ENCODE assay signal across 8 mouse cellular contexts in the genomic region with DNA sequence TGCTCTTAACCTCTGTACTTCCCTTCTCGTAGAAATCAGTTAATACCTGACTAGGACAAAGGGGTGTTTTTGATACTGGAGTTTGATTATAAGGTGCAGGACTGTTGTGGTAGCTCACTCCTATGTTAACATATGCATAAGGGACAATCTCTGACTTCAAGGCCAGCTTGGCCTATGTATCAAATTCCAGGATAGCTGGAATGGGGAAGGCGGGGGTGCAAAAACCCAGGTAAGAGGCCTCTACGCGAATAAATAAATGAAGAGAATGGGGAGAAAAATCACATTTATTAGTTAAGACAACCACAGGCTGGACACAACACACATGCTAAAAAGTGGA. TPM values are rescaled to one million over a fixed set of nuclear protein-coding genes. Genes with fewer than 3 reads are reported as not detected.
DNase-seq lines count a peak whose midpoint lies in the region; ATAC-seq and TF ChIP-seq lines count a peak whose summit lies in the region.

No protein-coding gene starts in this region.

- H3K27ac ChIP-seq in kidney, embryonic 16.5 days (ENCODE audit: low read length) = peak overlapping the region; percentile 95
- H3K27ac ChIP-seq in embryonic facial prominence, embryonic 10.5 days (replicated peaks) = no peak overlapping the region
- no peak overlapping the region for H3K27ac ChIP-seq in hindbrain, embryonic 16.5 days (ENCODE audit: low read depth, low read length)
- 0 out of 2 replicates have a peak overlapping the region, but pooled peaks have one; percentile 83 for H3K27ac ChIP-seq in midbrain, postnatal 0 days (ENCODE audit: low read depth, low read length)

- TF ChIP-seq CTCF in midbrain, postnatal 0 days (IDR thresholded peaks at IDR 0.05) = no peak

- H3K4me1 ChIP-seq in kidney, embryonic 16.5 days (ENCODE audit: insufficient read depth, low read length) = peaks cover 11% of the 10 kb centered on the region; the same call in 1 of the 2 replicates
- H3K4me1 ChIP-seq in embryonic facial prominence, embryonic 10.5 days = peaks cover 6% of the 10 kb centered on the region
- H3K4me1 ChIP-seq in hindbrain, embryonic 16.5 days (ENCODE audit: control insufficient read depth, insufficient read depth, low read depth, low read length) = peaks cover 7% of the 10 kb centered on the region
- H3K4me1 ChIP-seq in midbrain, postnatal 0 days (ENCODE audit: insufficient read depth, low read length) = no peaks in the 10 kb centered on the region

- no peaks in the 10 kb centered on the region for H3K9me3 ChIP-seq in kidney, embryonic 16.5 days (ENCODE audit: low read length)
- H3K9me3 ChIP-seq in embryonic facial prominence, embryonic 10.5 days = no peaks in the 10 kb centered on the region
- no peaks in the 10 kb centered on the region for H3K9me3 ChIP-seq in hindbrain, embryonic 16.5 days (ENCODE audit: control insufficient read depth, low read length)
- H3K9me3 ChIP-seq in midbrain, postnatal 0 days (ENCODE audit: low read length) = no peaks in the 10 kb centered on the region

- peak overlapping the region; percentile 80; the same call in 1 of the 2 replicates for H3K9ac ChIP-seq in kidney, embryonic 16.5 days (replicated peaks; ENCODE audit: low read length)
- no peak overlapping the region for H3K9ac ChIP-seq in hindbrain, embryonic 16.5 days (ENCODE audit: low read depth, low read length)
- H3K9ac ChIP-seq in midbrain, postnatal 0 days (replicated peaks; ENCODE audit: low read length, poor library complexity, severe bottlenecking) = no peak overlapping the region

- peaks cover 49% of the 10 kb centered on the region for H3K36me3 ChIP-seq in kidney, embryonic 16.5 days (ENCODE audit: insufficient read depth, low read length)
- peaks cover 81% of the 10 kb centered on the region for H3K36me3 ChIP-seq in embryonic facial prominence, embryonic 10.5 days (replicated peaks)
- H3K36me3 ChIP-seq in hindbrain, embryonic 16.5 days (ENCODE audit: control insufficient read depth, insufficient read depth, low read length) = peaks cover 29% of the 10 kb centered on the region
- H3K36me3 ChIP-seq in midbrain, postnatal 0 days (ENCODE audit: insufficient read depth, low read length) = peaks cover 25% of the 10 kb centered on the region

- WGBS in kidney, embryonic 16.5 days = 61% methylated on average over 4 of the region's 4 CpGs
- 75% methylated on average over 4 of the region's 4 CpGs for WGBS in embryonic facial prominence, embryonic 10.5 days
- 63% methylated on average over 4 of the region's 4 CpGs for WGBS in hindbrain, embryonic 16.5 days
- WGBS in midbrain, postnatal 0 days = 60% methylated on average over 4 of the region's 4 CpGs

- H3K4me2 ChIP-seq in kidney, embryonic 16.5 days (replicated peaks; ENCODE audit: low read depth, low read length) = peak overlapping the region; percentile 71
- H3K4me2 ChIP-seq in hindbrain, embryonic 16.5 days (ENCODE audit: low read length) = peak overlapping the region; percentile 78
- no peak overlapping the region for H3K4me2 ChIP-seq in midbrain, postnatal 0 days (ENCODE audit: low read depth, low read length, poor library complexity, severe bottlenecking)

- ATAC-seq in kidney, embryonic 16.5 days (ENCODE audit: low FRiP score, low TSS enrichment) = no peak; the same call in 1 of the 2 replicates
- no peak for ATAC-seq in hindbrain, embryonic 16.5 days
- no peak; the same call in 1 of the 2 replicates for ATAC-seq in midbrain, postnatal 0 days (ENCODE audit: low FRiP score)
- no peak for ATAC-seq in inflammation-experienced regulatory T-cells, adult 6 months

- H3K4me3 ChIP-seq in kidney, embryonic 16.5 days (ENCODE audit: low read length) = peak overlapping the region; percentile 61
- H3K4me3 ChIP-seq in embryonic facial prominence, embryonic 10.5 days = peak overlapping the region; percentile 92
- H3K4me3 ChIP-seq in hindbrain, embryonic 16.5 days (ENCODE audit: low read length) = no peak overlapping the region
- H3K4me3 ChIP-seq in midbrain, postnatal 0 days (ENCODE audit: low read depth, low read length) = no peak overlapping the region

- no peaks in the 10 kb centered on the region for H3K27me3 ChIP-seq in kidney, embryonic 16.5 days (ENCODE audit: insufficient read depth, low read length)
- no peaks in the 10 kb centered on the region for H3K27me3 ChIP-seq in embryonic facial prominence, embryonic 10.5 days (replicated peaks; ENCODE audit: low read depth, poor library complexity, severe bottlenecking)
- no peaks in the 10 kb centered on the region for H3K27me3 ChIP-seq in hindbrain, embryonic 16.5 days (replicated peaks; ENCODE audit: control insufficient read depth, insufficient read depth, low read length)
- H3K27me3 ChIP-seq in midbrain, postnatal 0 days (ENCODE audit: insufficient read depth, low read length) = no peaks in the 10 kb centered on the region

- DNase-seq in kidney, postnatal 10 days = no peak
- no peak for DNase-seq in embryonic facial prominence, embryonic 10.5 days (ENCODE audit: low spot score)
- no peak for DNase-seq in midbrain, postnatal 0 days (ENCODE audit: low spot score)
- no peak for DNase-seq in layer of hippocampus, adult 8-10 months (ENCODE audit: low spot score in 2 of 2)
- no peak for DNase-seq in urinary bladder, postnatal 14 days (ENCODE audit: low spot score)

RNA-seq across cellular contexts. Expression of gene Polg2, which starts 0.7 kb away (rescaled TPM):
- 9.7 and 10.6 TPM in 2 replicates for polyA plus RNA-seq in kidney, embryonic 16.5 days (2015; fragmentation: Nextera tagmentation; extraction: Ambion mirVana)
- polyA plus RNA-seq in embryonic facial prominence, embryonic 10.5 days (2016; fragmentation: Nextera tagmentation; extraction: Ambion mirVana) = 9.9 and 11.2 TPM in 2 replicates
- 9.1 and 9.9 TPM in 2 replicates for polyA plus RNA-seq in hindbrain, embryonic 16.5 days (2015; fragmentation: Nextera tagmentation; extraction: Ambion mirVana)
- 6.6 and 9.8 TPM in 2 replicates for total RNA-seq in midbrain, postnatal 0 days (2014; rRNA removed)
- polyA plus RNA-seq in midbrain, postnatal 0 days (2015; fragmentation: Nextera tagmentation; extraction: Ambion mirVana) = 9.7 and 10.5 TPM in 2 replicates
- total RNA-seq in layer of hippocampus, adult 8-10 months (2022) = 1 to 10 TPM; 3.4 to 5.6 (median 3.7) TPM
- 10 to 100 TPM; 12.5 to 20.8 (median 13.3) TPM for polyA plus RNA-seq in inflammation-experienced regulatory T-cells, adult 6 months (2017; shearing (Covaris generic))

RNA-seq across cellular contexts. Expression of gene Ddx5, which starts 8.9 kb away (rescaled TPM):
- 369 and 372 TPM in 2 replicates for polyA plus RNA-seq in kidney, embryonic 16.5 days (2015; fragmentation: Nextera tagmentation; extraction: Ambion mirVana)
- polyA plus RNA-seq in embryonic facial prominence, embryonic 10.5 days (2016; fragmentation: Nextera tagmentation; extraction: Ambion mirVana) = 312 and 326 TPM in 2 replicates
- polyA plus RNA-seq in hindbrain, embryonic 16.5 days (2015; fragmentation: Nextera tagmentation; extraction: Ambion mirVana) = 315 and 329 TPM in 2 replicates
- total RNA-seq in midbrain, postnatal 0 days (2014; rRNA removed) = 408 and 459 TPM in 2 replicates
- 260 and 301 TPM in 2 replicates for polyA plus RNA-seq in midbrain, postnatal 0 days (2015; fragmentation: Nextera tagmentation; extraction: Ambion mirVana)
- 100 to 1,000 TPM; 697 to 742 (median 710) TPM for total RNA-seq in layer of hippocampus, adult 8-10 months (2022)
- 100 to 1,000 TPM; 400 to 575 (median 510) TPM for polyA plus RNA-seq in inflammation-experienced regulatory T-cells, adult 6 months (2017; shearing (Covaris generic))

RNA-seq across cellular contexts. Expression of gene Cep95, which starts 9.0 kb away (rescaled TPM):
- 21.9 and 24.4 TPM in 2 replicates for polyA plus RNA-seq in kidney, embryonic 16.5 days (2015; fragmentation: Nextera tagmentation; extraction: Ambion mirVana)
- 17.6 and 19.7 TPM in 2 replicates for polyA plus RNA-seq in embryonic facial prominence, embryonic 10.5 days (2016; fragmentation: Nextera tagmentation; extraction: Ambion mirVana)
- polyA plus RNA-seq in hindbrain, embryonic 16.5 days (2015; fragmentation: Nextera tagmentation; extraction: Ambion mirVana) = 12.2 and 15.3 TPM in 2 replicates
- 6.0 and 13.3 TPM in 2 replicates for total RNA-seq in midbrain, postnatal 0 days (2014; rRNA removed)
- polyA plus RNA-seq in midbrain, postnatal 0 days (2015; fragmentation: Nextera tagmentation; extraction: Ambion mirVana) = 6.0 and 7.9 TPM in 2 replicates
- total RNA-seq in layer of hippocampus, adult 8-10 months (2022) = 10 to 100 TPM in 3 of 4 experiments, 1 to 10 TPM in 1; 9.1 to 15.6 (median 13.8) TPM
- polyA plus RNA-seq in inflammation-experienced regulatory T-cells, adult 6 months (2017; shearing (Covaris generic)) = 10 to 100 TPM; 23.6 to 40.6 (median 34.6) TPM

RNA-seq across cellular contexts. Expression of gene Milr1, which starts 29.0 kb away (rescaled TPM):
- polyA plus RNA-seq in kidney, embryonic 16.5 days (2015; fragmentation: Nextera tagmentation; extraction: Ambion mirVana) = 1.1 and 1.2 TPM in 2 replicates
- polyA plus RNA-seq in embryonic facial prominence, embryonic 10.5 days (2016; fragmentation: Nextera tagmentation; extraction: Ambion mirVana) = 0.59 and 1.1 TPM in 2 replicates
- polyA plus RNA-seq in hindbrain, embryonic 16.5 days (2015; fragmentation: Nextera tagmentation; extraction: Ambion mirVana) = 0.42 and 0.56 TPM in 2 replicates
- total RNA-seq in midbrain, postnatal 0 days (2014; rRNA removed) = 0.66 TPM in 1 of 2 replicates, not detected in the other
- 0.37 and 0.82 TPM in 2 replicates for polyA plus RNA-seq in midbrain, postnatal 0 days (2015; fragmentation: Nextera tagmentation; extraction: Ambion mirVana)
- 1 to 10 TPM in 2 of 4 experiments, not detected in 2; 4.9 to 6.2 TPM for total RNA-seq in layer of hippocampus, adult 8-10 months (2022)
- 10 to 100 TPM in 2 of 3 experiments, 1 to 10 TPM in 1; 9.0 to 12.2 (median 11.5) TPM for polyA plus RNA-seq in inflammation-experienced regulatory T-cells, adult 6 months (2017; shearing (Covaris generic))

RNA-seq across cellular contexts. Expression of gene Pecam1, which starts 29.6 kb away (rescaled TPM):
- 74.9 and 75.5 TPM in 2 replicates for polyA plus RNA-seq in kidney, embryonic 16.5 days (2015; fragmentation: Nextera tagmentation; extraction: Ambion mirVana)
- polyA plus RNA-seq in embryonic facial prominence, embryonic 10.5 days (2016; fragmentation: Nextera tagmentation; extraction: Ambion mirVana) = 17.3 and 20.8 TPM in 2 replicates
- polyA plus RNA-seq in hindbrain, embryonic 16.5 days (2015; fragmentation: Nextera tagmentation; extraction: Ambion mirVana) = 16.4 and 21.0 TPM in 2 replicates
- total RNA-seq in midbrain, postnatal 0 days (2014; rRNA removed) = 17.5 and 18.1 TPM in 2 replicates
- polyA plus RNA-seq in midbrain, postnatal 0 days (2015; fragmentation: Nextera tagmentation; extraction: Ambion mirVana) = 9.8 and 11.1 TPM in 2 replicates
- 10 to 100 TPM; 16.0 to 21.1 (median 18.0) TPM for total RNA-seq in layer of hippocampus, adult 8-10 months (2022)
- 100 to 1,000 TPM in 2 of 3 experiments, 10 to 100 TPM in 1; 44.4 to 106 (median 100) TPM for polyA plus RNA-seq in inflammation-experienced regulatory T-cells, adult 6 months (2017; shearing (Covaris generic))

Comparison
In these comparisons a context has a peak if more than half of its experiments do, and no peak if none do; other contexts are left out.
1. H3K27ac ChIP-seq: peak in kidney, embryonic 16.5 days (single experiment) and midbrain, postnatal 0 days (single experiment); none in embryonic facial prominence, embryonic 10.5 days (single experiment) and hindbrain, embryonic 16.5 days (single experiment).
2. H3K4me3 ChIP-seq: peak in kidney, embryonic 16.5 days (single experiment) and embryonic facial prominence, embryonic 10.5 days (single experiment); none in hindbrain, embryonic 16.5 days (single experiment) and midbrain, postnatal 0 days (single experiment).